Mouse (Mus musculus) left cerebral cortex, postnatal 4 days (tissue): Measurements from ENCODE around the gene Arl4d. TPM values are rescaled to one million over a fixed set of nuclear protein-coding genes. Genes with fewer than 3 reads are reported as not detected.

Experiments used
- DNase-seq: peaks from one replicate; pipeline ENCODE4 v3.0.0-alpha.2; 2022
- intact Hi-C: fragments of 180-260 bp; cut with DNase I; formaldehyde crosslinking; loops from one replicate; pipeline ENCODE4 v1.15.1; 2025
- total RNA-seq, 2 experiments: library from RNA; stranded (reverse); gene quantifications; 2 replicates each; pipeline ENCODE4 v1.2.3; 2021

Arl4d gene
- total RNA-seq, 2 experiments from 2014 or later, result 23.3 to 26.5 TPM

DNA sequence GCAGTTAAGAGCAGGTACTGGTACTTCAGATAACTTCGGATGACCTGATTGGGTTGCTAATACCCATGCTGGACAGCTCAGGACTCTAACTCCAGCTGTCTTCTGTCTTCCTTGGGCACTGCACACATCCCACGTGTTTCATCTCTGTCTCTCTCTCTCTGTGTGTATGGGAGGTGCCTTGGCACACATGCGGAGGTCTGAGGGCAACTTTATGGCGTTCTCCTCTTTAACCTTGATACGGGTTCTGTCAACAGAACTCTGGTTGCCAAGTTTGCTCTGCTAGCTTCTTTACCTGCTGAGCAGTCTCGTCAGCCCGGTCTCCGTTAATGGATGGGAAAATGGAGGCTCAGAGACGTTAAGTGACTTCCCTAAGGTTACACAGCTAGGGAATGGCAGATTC, 47.5 kb downstream of the Arl4d start:
- no peak for DNase-seq
- intact Hi-C loops, result no loop called here

DNA sequence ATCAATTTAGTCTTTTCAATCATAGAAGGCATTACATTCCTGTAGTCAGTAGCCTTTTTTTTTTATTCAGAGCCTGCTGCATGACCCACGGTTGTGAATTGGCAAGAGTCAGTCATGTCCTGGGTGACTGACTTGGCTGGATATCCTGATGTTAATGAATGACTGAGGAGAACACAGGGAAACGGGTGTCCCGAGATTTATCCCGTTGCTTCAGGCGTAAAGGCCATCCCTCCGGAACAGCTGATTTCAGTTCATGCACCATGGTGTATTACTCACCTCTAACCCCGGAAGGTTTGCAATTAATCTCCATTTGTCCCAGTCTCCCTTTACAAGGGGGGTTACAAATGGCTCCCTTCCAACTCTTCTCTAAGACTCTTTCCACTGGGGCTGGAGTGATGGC, 48.7 kb downstream of the Arl4d start:
- no peak for DNase-seq
- intact Hi-C loops, result no loop called here

Other genes starting within 250 kb of the Arl4d start
- 10 to 100 TPM; 50.3 to 52.5 TPM for gene Aarsd1, start 247.9 kb upstream of the Arl4d start, total RNA-seq
- 1 to 10 TPM; 4.5 to 6.5 TPM for gene Gm27029, start 240.7 kb upstream of the Arl4d start, total RNA-seq
- 10 to 100 TPM; 22.9 to 23.5 TPM for gene Rundc1, start 240.5 kb upstream of the Arl4d start, total RNA-seq
- 1 to 10 TPM; 1.2 to 2.4 TPM for gene Ptges3l, start 240.2 kb upstream of the Arl4d start, total RNA-seq
- gene Rpl27, start 223.2 kb upstream of the Arl4d start, total RNA-seq, result 10 to 100 TPM; 68.9 to 71.3 TPM
- gene Ifi35, start 217.1 kb upstream of the Arl4d start, total RNA-seq, result 1 to 10 TPM in 1 of 2 experiments, under 1 TPM in 1; 0.84 to 1.4 TPM
- gene Rnd2, start 200.5 kb upstream of the Arl4d start, total RNA-seq, result 10 to 100 TPM; 70.3 to 72.3 TPM
- gene Vat1, start 199.3 kb upstream of the Arl4d start, total RNA-seq, result 100 to 1,000 TPM; 107 to 112 TPM
- gene Brca1, start 113.6 kb upstream of the Arl4d start, total RNA-seq, result 1 to 10 TPM; 2.8 to 3.3 TPM
- gene Nbr1, start 113.4 kb upstream of the Arl4d start, total RNA-seq, result 100 to 1,000 TPM; 109 to 157 TPM
- 1 to 10 TPM; 1.5 to 3.5 TPM for gene Tmem106a, start 83.3 kb upstream of the Arl4d start, total RNA-seq
- not detected for gene Gm11634, start 66.3 kb upstream of the Arl4d start, total RNA-seq
- gene Rdm1, start 38.3 kb upstream of the Arl4d start, total RNA-seq, result 1 to 10 TPM; 4.5 to 4.7 TPM
- 10 to 100 TPM; 37.2 to 41.2 TPM for gene Dhx8, start 67.4 kb downstream of the Arl4d start, total RNA-seq
- 10 to 100 TPM; 23.7 to 27.1 TPM for gene Etv4, start 119.8 kb downstream of the Arl4d start, total RNA-seq
- gene Meox1, start 228.8 kb downstream of the Arl4d start, total RNA-seq, result 1 to 10 TPM; 1.2 to 1.5 TPM